Mouse (Mus musculus) urinary bladder, postnatal 25 days (tissue): Measurements from ENCODE around the gene Prelid1.

Experiments used
- DNase-seq: peaks from one replicate; pipeline ENCODE4 v3.0.0; 2022; ENCODE audit warnings: low spot score

Prelid1 gene

GRCm38 (mm10) chr13:55319931-55320533 is at the start of gene Prelid1:
Prelid1 (plus strand) TSS chr13:55320500.
- no peak for DNase-seq

GRCm38 (mm10) chr13:55277203-55277602 is 43.1 kb upstream of the Prelid1 start:
- no peak for DNase-seq

- no peak for DNase-seq
Measured at GRCm38 (mm10) chr13:55277646-55278045, 42.7 kb upstream of the Prelid1 start.

- no peak for DNase-seq
Measured at GRCm38 (mm10) chr13:55288854-55289253, 31.4 kb upstream of the Prelid1 start.

GRCm38 (mm10) chr13:55296760-55297159 is 23.5 kb upstream of the Prelid1 start:
- no peak for DNase-seq

GRCm38 (mm10) chr13:55300913-55301312 is 19.4 kb upstream of the Prelid1 start:
- no peak for DNase-seq

GRCm38 (mm10) chr13:55312028-55312630 is 8.2 kb upstream of the Prelid1 start:
- DNase-seq = no peak

GRCm38 (mm10) chr13:55313051-55313450 is 7.2 kb upstream of the Prelid1 start:
- no peak for DNase-seq

- DNase-seq = no peak
Measured at GRCm38 (mm10) chr13:55314891-55315412, 5.3 kb upstream of the Prelid1 start.

- DNase-seq = no peak
Measured at GRCm38 (mm10) chr13:55318351-55318750, 1.9 kb upstream of the Prelid1 start.

- peak; percentile 84 for DNase-seq
Measured at GRCm38 (mm10) chr13:55321434-55322129, 1.3 kb downstream of the Prelid1 start, which contains the start of gene Rab24. Rab24 (minus strand) TSS chr13:55321946.

- no peak for DNase-seq
Measured at GRCm38 (mm10) chr13:55322130-55322825, 2.0 kb downstream of the Prelid1 start.

GRCm38 (mm10) chr13:55325596-55325995 is 5.3 kb downstream of the Prelid1 start:
- no peak for DNase-seq

- DNase-seq = no peak
Measured at GRCm38 (mm10) chr13:55327169-55327568, 6.9 kb downstream of the Prelid1 start.

GRCm38 (mm10) chr13:55327633-55328032 is 7.3 kb downstream of the Prelid1 start:
- peak; percentile 82 for DNase-seq

GRCm38 (mm10) chr13:55328171-55328570 is 7.9 kb downstream of the Prelid1 start:
- no peak for DNase-seq

- DNase-seq = no peak
Measured at GRCm38 (mm10) chr13:55328641-55329040, 8.3 kb downstream of the Prelid1 start.

- DNase-seq = no peak
Measured at GRCm38 (mm10) chr13:55329109-55329682, 8.9 kb downstream of the Prelid1 start.

GRCm38 (mm10) chr13:55329683-55330566 is 9.6 kb downstream of the Prelid1 start, which contains the start of gene Mxd3:
Mxd3 (minus strand) TSS chr13:55329823.
- DNase-seq = peak; percentile 66

GRCm38 (mm10) chr13:55330567-55331400 is 10.5 kb downstream of the Prelid1 start:
- DNase-seq = no peak
